Mouse (Mus musculus) activated CD4-positive, CD25-positive, alpha-beta regulatory T cell (primary cell): ENCODE results near the gene Epor. TPM values are rescaled to one million over a fixed set of nuclear protein-coding genes. Genes with fewer than 3 reads are reported as not detected.

Experiments
- polyA plus RNA-seq, 2 experiments: library from polyadenylated mRNA; unstranded; fragments of 100-300 nt; shearing (Covaris generic); gene quantifications; one replicate each; pipeline ENCODE4 v1.2.1; 2017

Gene Epor
- polyA plus RNA-seq, result 1 to 10 TPM in 1 of 2 experiments, not detected in 1; 2.5 TPM

DNA sequence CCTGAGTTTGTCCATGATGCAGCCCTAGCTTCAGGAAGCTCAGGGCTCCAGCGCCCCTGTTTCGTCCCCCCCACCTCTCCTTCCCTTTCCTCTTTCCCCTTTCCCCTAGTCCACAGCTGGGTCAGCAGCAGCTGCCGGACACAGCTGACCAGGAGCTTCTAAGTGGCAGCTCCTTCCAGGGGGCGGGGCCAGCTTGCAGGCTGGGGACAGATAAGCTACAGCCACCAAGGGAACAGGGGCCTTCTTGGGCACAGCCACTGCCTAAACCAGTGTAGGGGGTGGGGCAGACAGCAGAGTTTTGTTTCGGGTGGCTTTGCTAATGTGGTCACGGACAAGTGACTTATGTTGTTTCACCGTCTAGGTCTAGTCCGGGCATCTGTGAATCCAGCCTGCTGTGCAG is at the start of gene Epor:
Epor (minus strand) TSS at position 90 of the 400 bp plus-strand sequence.

DNA sequence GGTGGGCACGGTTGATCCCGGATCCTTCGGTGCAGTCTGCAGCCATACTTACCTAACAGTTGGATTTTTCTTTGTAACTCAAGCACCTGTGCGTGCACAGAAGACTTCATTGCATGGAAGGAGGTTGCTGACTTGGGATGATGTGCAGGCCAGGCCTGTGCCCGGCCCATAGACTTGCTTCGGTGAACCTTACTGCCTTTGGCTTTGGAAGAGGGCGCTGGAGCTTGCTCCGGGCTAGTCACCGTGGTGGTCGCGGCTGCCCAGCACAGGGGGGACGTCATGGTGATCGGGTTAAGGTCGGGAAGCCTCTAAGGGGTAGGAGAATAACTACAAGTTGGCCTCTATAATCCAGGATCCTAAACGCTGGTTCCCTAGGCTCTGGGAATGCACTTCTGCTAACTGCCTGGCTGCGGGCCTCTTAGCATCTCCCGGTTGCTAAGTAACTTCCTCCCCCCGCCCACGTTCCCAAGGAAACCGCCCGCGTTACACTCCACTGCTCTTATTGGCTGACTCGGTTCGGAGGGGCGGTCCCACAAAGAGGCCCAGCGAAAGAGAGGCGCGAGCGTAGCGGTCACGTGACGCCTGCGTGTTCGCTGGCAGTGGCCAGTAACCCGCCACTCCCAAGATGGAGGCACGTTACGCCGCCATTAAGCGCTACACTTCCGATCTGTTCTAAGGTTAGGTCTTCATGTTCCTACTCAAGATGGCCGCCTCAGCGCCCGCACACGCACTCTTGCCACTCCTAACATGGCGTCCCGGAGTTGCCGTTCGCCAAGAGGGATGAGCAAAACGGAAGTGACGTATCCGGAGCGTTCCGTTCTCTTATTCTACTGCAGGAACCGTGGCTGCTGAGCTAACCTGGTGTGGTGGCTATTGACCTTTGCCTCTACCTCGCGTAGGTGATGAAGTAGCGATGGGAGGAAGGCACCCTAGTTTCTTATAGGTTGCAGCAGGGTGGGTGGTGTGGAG is 39.2 kb upstream of the Epor start, which contains the start of the genes Ccdc151 and Prkcsh:
Ccdc151 (minus strand) TSS at position 441 of the 969 bp plus-strand sequence.
Prkcsh (plus strand) TSS at position 613 of the 969 bp plus-strand sequence.

DNA sequence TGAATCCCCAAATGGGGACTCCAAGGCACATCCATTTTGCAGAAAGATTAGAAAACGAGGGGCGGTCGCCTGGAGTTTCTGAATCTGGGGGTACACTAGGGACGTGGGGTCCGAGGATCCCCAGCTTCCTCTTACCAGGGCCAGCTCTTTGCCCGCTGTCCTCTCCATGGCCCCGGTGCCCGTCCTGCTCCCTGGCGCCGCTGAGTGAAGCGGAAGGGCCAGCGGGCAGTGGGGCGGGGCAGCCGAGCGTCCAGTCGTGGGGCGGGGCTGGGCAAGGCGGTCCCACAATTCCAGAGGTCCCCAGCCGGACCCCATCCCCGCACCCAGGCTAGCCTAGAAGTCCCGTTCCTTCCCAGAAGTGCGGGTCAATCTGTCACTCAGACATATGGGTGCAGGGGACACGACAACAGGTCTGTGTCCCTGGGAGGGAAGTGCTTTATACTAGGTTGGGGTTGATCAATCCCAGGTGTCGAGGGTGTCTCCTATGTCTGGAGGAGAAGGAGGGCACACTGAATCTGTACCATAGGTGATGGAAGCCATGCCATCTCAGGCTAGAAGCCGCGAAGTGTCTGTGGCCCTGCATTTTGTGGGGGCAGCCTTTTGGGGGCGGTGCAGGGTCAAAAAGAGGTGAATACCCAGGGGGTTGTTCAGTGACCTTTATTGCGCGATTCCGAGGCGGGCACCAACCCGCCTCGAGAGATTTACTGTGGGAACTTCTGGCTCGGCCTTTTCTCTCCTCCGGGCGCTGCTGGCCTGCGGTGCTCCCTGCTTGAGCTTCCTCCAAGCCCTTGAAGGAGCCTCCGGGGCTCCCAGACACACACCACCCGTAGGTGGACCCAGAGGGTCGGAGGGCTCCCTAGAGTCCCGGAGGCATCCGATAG is 26.2 kb upstream of the Epor start, which contains the start of gene Rgl3:
Rgl3 (minus strand) TSS at position 217 of the 881 bp plus-strand sequence.

DNA sequence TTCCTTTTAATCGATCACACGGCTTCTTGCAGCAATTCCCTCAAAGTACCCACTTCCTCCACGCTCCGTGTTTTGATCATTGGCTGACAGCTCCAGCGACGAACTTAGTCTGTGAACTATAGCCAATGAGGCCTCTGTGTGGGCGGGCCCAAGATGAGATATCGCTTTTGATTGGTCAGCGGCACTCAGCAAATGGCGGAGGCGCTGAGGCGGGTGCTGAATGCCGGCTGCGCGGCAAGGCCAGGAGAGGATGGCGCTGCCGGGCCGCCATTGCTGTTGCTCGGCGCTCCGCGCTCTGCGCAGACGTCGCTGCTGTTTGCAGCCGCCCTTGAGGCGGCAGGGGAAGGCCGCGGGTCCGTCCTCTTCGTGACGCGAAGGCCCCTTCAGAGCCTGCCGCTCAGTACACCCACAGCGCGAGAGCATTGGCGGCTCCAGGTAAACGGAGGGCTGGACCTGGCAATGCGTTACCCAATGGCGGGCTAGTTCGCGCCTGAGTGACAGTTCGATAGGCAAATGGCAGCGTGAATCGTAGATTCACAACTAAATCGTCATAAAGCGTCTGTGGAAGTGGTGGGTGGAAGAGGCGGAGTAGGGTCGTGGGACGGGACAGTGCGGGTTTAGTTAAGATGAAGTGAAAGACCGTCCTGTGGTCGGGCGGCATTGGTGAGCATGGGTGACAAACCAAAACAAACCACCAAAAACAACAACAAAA is 7.6 kb downstream of the Epor start, which contains the start of gene Swsap1:
Swsap1 (plus strand) TSS at position 186 of the 712 bp plus-strand sequence.

DNA sequence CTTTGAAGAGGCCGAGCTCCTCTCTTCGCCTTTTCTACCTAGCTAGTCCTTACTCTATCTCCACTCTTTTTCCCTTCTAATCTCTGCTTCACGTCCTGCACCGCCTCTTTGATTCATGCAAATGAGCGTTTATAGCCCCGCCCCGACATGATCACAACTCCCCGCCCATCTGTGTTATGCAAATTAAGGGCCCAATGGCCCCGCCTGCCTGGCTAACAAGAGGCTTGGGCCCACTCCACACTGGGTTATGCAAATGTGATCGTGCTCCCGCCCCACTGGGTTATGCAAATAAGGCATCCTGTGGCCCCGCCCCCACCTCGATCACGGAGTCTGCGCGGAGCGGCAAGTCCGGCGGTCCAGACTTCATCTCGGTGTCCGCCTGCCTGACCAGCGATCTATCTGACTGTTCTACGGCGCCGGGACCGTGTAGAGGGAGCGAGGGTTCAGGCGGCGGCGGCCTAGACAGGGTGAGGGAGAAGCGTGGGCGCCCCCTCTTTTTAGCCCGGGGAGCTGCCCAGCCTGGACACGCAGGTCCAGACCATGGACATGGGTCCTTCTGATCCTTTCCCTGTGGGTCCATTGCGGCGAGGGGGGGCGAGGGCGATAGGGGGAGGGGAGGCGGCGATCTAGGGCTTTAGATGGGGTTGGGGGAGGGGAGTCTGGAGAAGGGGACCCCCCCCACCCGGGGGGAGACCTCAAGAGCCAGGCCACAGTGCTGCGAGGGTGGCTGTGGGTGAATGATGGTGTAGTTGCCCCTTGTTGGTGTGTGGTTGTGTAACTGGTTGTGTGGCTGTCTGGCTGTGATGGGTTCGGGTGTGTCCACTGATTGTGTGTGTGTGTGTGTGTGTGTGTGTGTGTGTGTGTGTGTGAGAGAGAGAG is 26.4 kb downstream of the Epor start, which contains the start of gene Plppr2:
Plppr2 (plus strand) TSS at position 342 of the 879 bp plus-strand sequence.

DNA sequence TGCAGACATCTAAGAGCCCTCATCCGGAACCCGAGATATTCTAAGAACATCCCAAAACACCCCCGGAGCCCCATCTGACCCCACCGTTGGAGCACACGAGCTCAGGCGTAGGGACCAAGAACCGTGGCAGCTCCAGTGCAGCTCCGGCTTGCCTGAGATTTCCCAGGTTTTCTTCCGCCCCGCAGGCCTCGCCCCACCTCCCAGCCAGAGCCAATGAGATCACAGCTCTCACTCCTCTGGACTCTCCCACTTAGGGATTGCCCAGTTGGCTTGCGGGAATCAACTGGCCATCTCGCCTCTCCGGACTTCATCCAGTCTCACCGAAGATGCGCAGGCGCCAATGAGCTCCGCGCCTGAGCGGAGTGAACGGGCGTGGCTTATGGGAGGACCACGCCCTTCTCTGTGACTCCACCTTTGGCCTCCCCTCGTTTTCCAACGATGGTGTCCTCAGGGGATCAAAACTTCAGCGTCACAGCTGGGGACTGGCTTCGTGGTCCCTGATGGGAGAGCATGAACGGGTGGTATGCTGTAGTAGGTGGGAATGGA is 36.0 kb downstream of the Epor start, which contains the start of the genes Ccdc159 and Tmem205:
Ccdc159 (plus strand) TSS at position 264 of the 546 bp plus-strand sequence.
Tmem205 (minus strand) TSS at position 349 of the 546 bp plus-strand sequence.

DNA sequence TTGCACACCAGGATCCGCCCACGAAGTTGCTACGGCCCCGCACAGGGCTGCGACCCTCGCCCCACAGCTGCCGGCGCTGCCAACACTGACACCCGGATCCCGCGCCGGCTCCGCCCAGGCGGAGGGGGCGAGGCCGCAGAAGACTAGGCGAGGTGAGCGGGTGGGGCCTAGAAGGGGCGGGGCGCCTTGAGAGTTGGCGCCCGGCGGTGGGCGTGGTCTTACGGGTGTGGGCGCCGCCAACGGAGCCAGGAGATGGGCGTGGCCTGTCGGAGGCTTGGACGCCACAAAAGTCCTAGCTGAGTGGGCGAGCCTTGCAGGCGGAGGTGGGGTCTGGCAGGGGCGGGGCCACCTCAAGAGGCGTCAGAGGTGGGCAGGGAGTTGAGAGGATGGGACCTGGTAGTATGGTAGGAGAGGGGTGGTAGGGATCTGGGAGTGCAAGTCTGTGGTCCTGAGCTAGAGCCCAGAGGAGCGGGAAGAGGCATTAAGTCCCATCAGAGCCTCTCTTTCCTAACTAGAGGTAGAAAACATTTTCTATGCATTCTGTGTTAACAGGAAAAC is 45.2 kb downstream of the Epor start, which contains the start of gene Rab3d:
Rab3d (minus strand) TSS at position 158 of the 558 bp plus-strand sequence.

Other genes starting within 250 kb of the Epor start
- gene Ldlr, start 240.0 kb downstream of the Epor start, polyA plus RNA-seq, result 10 to 100 TPM in 1 of 2 experiments, 1 to 10 TPM in 1; 1.1 to 15.6 TPM
- gene Spc24, start 203.2 kb downstream of the Epor start, polyA plus RNA-seq, result 10 to 100 TPM; 16.0 to 19.4 TPM
- gene Kank2, start 164.8 kb downstream of the Epor start, polyA plus RNA-seq, result not detected
- not detected for gene Angptl8, start 128.0 kb downstream of the Epor start, polyA plus RNA-seq
- gene Dock6, start 110.9 kb downstream of the Epor start, polyA plus RNA-seq, result 1 to 10 TPM in 1 of 2 experiments, under 1 TPM in 1; 0.60 to 1.2 TPM
- 10 to 100 TPM in 1 of 2 experiments, 1 to 10 TPM in 1; 6.1 to 10.7 TPM for gene Rab3d, start 45.3 kb downstream of the Epor start, polyA plus RNA-seq
- gene Ccdc159, start 36.0 kb downstream of the Epor start, polyA plus RNA-seq, result under 1 TPM; 0.21 to 0.24 TPM
- gene Tmem205, start 36.0 kb downstream of the Epor start, polyA plus RNA-seq, result 1 to 10 TPM; 1.7 to 4.5 TPM
- under 1 TPM; 0.09 to 0.27 TPM for gene Plppr2, start 26.5 kb downstream of the Epor start, polyA plus RNA-seq
- 1 to 10 TPM; 7.7 to 9.4 TPM for gene Swsap1, start 7.8 kb downstream of the Epor start, polyA plus RNA-seq
- under 1 TPM in 1 of 2 experiments, not detected in 1; 0.11 TPM for gene Rgl3, start 25.9 kb upstream of the Epor start, polyA plus RNA-seq
- gene Ccdc151, start 39.1 kb upstream of the Epor start, polyA plus RNA-seq, result under 1 TPM in 1 of 2 experiments, not detected in 1; 0.16 TPM
- gene Prkcsh, start 39.3 kb upstream of the Epor start, polyA plus RNA-seq, result 10 to 100 TPM; 75.9 to 94.6 TPM
- not detected for gene Elavl3, start 88.5 kb upstream of the Epor start, polyA plus RNA-seq
- not detected for gene Gm49318, start 107.8 kb upstream of the Epor start, polyA plus RNA-seq
- gene Zfp653, start 107.9 kb upstream of the Epor start, polyA plus RNA-seq, result 10 to 100 TPM; 16.4 to 20.2 TPM
- 10 to 100 TPM; 39.4 to 53.9 TPM for gene Ecsit, start 121.9 kb upstream of the Epor start, polyA plus RNA-seq
- under 1 TPM in 1 of 2 experiments, not detected in 1; 0.15 TPM for gene Cnn1, start 135.7 kb upstream of the Epor start, polyA plus RNA-seq
- 100 to 1,000 TPM in 1 of 2 experiments, 10 to 100 TPM in 1; 78.2 to 107 TPM for gene Elof1, start 153.7 kb upstream of the Epor start, polyA plus RNA-seq
- 100 to 1,000 TPM; 159 to 391 TPM for gene Acp5, start 172.2 kb upstream of the Epor start, polyA plus RNA-seq
- 10 to 100 TPM; 42.8 to 60.2 TPM for gene Pigyl, start 193.3 kb upstream of the Epor start, polyA plus RNA-seq
- not detected for gene Zfp872, start 224.6 kb upstream of the Epor start, polyA plus RNA-seq